Mouse (Mus musculus): Measurements from ENCODE around the gene Cd3e. TPM values are rescaled to one million over a fixed set of nuclear protein-coding genes. Genes with fewer than 3 reads are reported as not detected.

Gene Cd3e
- total and polyA plus RNA-seq, 2 experiments, result 0.09 to 0.82 TPM

- H3K79me2 ChIP-seq (ENCODE audit: control insufficient read depth, insufficient read depth, low read length), result no peaks in the 10 kb centered on the region
- H3K27ac ChIP-seq (replicated peaks; ENCODE audit: insufficient read depth, low read depth, low read length), result no peak overlapping the region
- DNase-seq (ENCODE audit: extremely low read depth, low read depth, low spot score), result peak; percentile 40
- H3K4me3 ChIP-seq (ENCODE audit: insufficient read depth, low read depth, low read length), result no peak overlapping the region
- H3K9ac ChIP-seq (ENCODE audit: low read depth, low read length), result no peak overlapping the region
- H3K27me3 ChIP-seq (ENCODE audit: control insufficient read depth, insufficient read depth, low read length), result no peaks in the 10 kb centered on the region
- 33% methylated on average over 4 of the region's 4 CpGs for WGBS
- H3K4me1 ChIP-seq (ENCODE audit: control insufficient read depth, insufficient read depth, low read length), result peaks cover 2% of the 10 kb centered on the region; the same call in 1 of the 2 replicates
- peaks cover 40% of the 10 kb centered on the region for H3K36me3 ChIP-seq (ENCODE audit: control insufficient read depth, insufficient read depth, low read length)
- no peak for TF ChIP-seq POLR2A (IDR thresholded peaks at IDR 0.05; ENCODE audit: extremely low read depth, insufficient read depth, low read length)
- peak; percentile 46 for TF ChIP-seq CTCF (IDR thresholded peaks at IDR 0.05; ENCODE audit: low read depth, low read length)
These were observed 39.1 kb upstream of the Cd3e start for GRCm38 (mm10) chr9:45048511-45048910.

GRCm38 (mm10) chr9:45046973-45047372, 37.5 kb upstream of the Cd3e start:
- no peak for DNase-seq (ENCODE audit: extremely low read depth, low read depth, low spot score)
- no peaks in the 10 kb centered on the region; the same call in 1 of the 2 replicates for H3K79me2 ChIP-seq (ENCODE audit: control insufficient read depth, insufficient read depth, low read length)
- no peak for TF ChIP-seq POLR2A (IDR thresholded peaks at IDR 0.05; ENCODE audit: extremely low read depth, insufficient read depth, low read length)
- no peaks in the 10 kb centered on the region for H3K27me3 ChIP-seq (ENCODE audit: control insufficient read depth, insufficient read depth, low read length)
- peaks cover 5% of the 10 kb centered on the region; the same call in 1 of the 2 replicates for H3K4me1 ChIP-seq (ENCODE audit: control insufficient read depth, insufficient read depth, low read length)
- H3K27ac ChIP-seq (replicated peaks; ENCODE audit: insufficient read depth, low read depth, low read length), result no peak overlapping the region
- no peak overlapping the region for H3K4me3 ChIP-seq (ENCODE audit: insufficient read depth, low read depth, low read length)
- H3K9ac ChIP-seq (ENCODE audit: low read depth, low read length), result no peak overlapping the region
- peaks cover 35% of the 10 kb centered on the region for H3K36me3 ChIP-seq (ENCODE audit: control insufficient read depth, insufficient read depth, low read length)
- WGBS, result 92% methylated on average over 16 of the region's 16 CpGs

- Histone ChIP-seq H3K4me1 (ENCODE audit: control insufficient read depth, insufficient read depth, low read length) (peaks cover 6% of the 10 kb centered on the region; the same call in 1 of the 2 replicates), H3K36me3 (ENCODE audit: control insufficient read depth, insufficient read depth, low read length) (peaks cover 18% of the 10 kb centered on the region; the same call in 1 of the 2 replicates), H3K27ac (replicated peaks; ENCODE audit: insufficient read depth, low read depth, low read length) (peak overlapping the region; percentile 90), H3K4me3 (ENCODE audit: insufficient read depth, low read depth, low read length) (peak overlapping the region; percentile 88), H3K9ac (ENCODE audit: low read depth, low read length) (peak overlapping the region; percentile 88), H3K27me3 (ENCODE audit: control insufficient read depth, insufficient read depth, low read length) (no peaks in the 10 kb centered on the region), H3K79me2 (ENCODE audit: control insufficient read depth, insufficient read depth, low read length) (no peaks in the 10 kb centered on the region; the same call in 1 of the 2 replicates)
- peak; percentile 79 for DNase-seq (ENCODE audit: extremely low read depth, low read depth, low spot score)
- TF ChIP-seq CTCF (IDR thresholded peaks at IDR 0.05; ENCODE audit: low read depth, low read length) (no peak), POLR2A (IDR thresholded peaks at IDR 0.05; ENCODE audit: extremely low read depth, insufficient read depth, low read length) (0 out of 2 replicates have a peak, but pooled peaks have one; percentile 36)
- under 1% methylated on average over 10 of the region's 10 CpGs for WGBS
These were observed 33.5 kb upstream of the Cd3e start for GRCm38 (mm10) chr9:45042947-45043346.

- Histone ChIP-seq H3K27me3 (ENCODE audit: control insufficient read depth, insufficient read depth, low read length) (no peaks in the 10 kb centered on the region), H3K4me1 (ENCODE audit: control insufficient read depth, insufficient read depth, low read length) (peaks cover 6% of the 10 kb centered on the region; the same call in 1 of the 2 replicates), H3K79me2 (ENCODE audit: control insufficient read depth, insufficient read depth, low read length) (no peaks in the 10 kb centered on the region; the same call in 1 of the 2 replicates), H3K36me3 (ENCODE audit: control insufficient read depth, insufficient read depth, low read length) (peaks cover 13% of the 10 kb centered on the region; the same call in 1 of the 2 replicates), H3K9ac (ENCODE audit: low read depth, low read length) (peak overlapping the region; percentile 88), H3K27ac (replicated peaks; ENCODE audit: insufficient read depth, low read depth, low read length) (peak overlapping the region; percentile 100), H3K4me3 (ENCODE audit: insufficient read depth, low read depth, low read length) (peak overlapping the region; percentile 88)
- peak; percentile 73 for TF ChIP-seq POLR2A (IDR thresholded peaks at IDR 0.05; ENCODE audit: extremely low read depth, insufficient read depth, low read length)
- no peak for TF ChIP-seq CTCF (IDR thresholded peaks at IDR 0.05; ENCODE audit: low read depth, low read length)
- WGBS, result under 1% methylated on average over 20 of the region's 20 CpGs
- DNase-seq (ENCODE audit: extremely low read depth, low read depth, low spot score), result peak; percentile 98
These were observed 32.8 kb upstream of the Cd3e start for GRCm38 (mm10) chr9:45042056-45042720.

- peak; percentile 90 for DNase-seq (ENCODE audit: extremely low read depth, low read depth, low spot score)
- H3K4me1 ChIP-seq (ENCODE audit: control insufficient read depth, insufficient read depth, low read length), result peaks cover 6% of the 10 kb centered on the region; the same call in 1 of the 2 replicates
- TF ChIP-seq CTCF (IDR thresholded peaks at IDR 0.05; ENCODE audit: low read depth, low read length), result no peak
- no peak for TF ChIP-seq POLR2A (IDR thresholded peaks at IDR 0.05; ENCODE audit: extremely low read depth, insufficient read depth, low read length)
- peak overlapping the region; percentile 58 for H3K4me3 ChIP-seq (ENCODE audit: insufficient read depth, low read depth, low read length)
- H3K27me3 ChIP-seq (ENCODE audit: control insufficient read depth, insufficient read depth, low read length), result no peaks in the 10 kb centered on the region
- H3K36me3 ChIP-seq (ENCODE audit: control insufficient read depth, insufficient read depth, low read length), result peaks cover 10% of the 10 kb centered on the region; the same call in 1 of the 2 replicates
- H3K79me2 ChIP-seq (ENCODE audit: control insufficient read depth, insufficient read depth, low read length), result no peaks in the 10 kb centered on the region; the same call in 1 of the 2 replicates
- H3K9ac ChIP-seq (ENCODE audit: low read depth, low read length), result peak overlapping the region; percentile 59
- 5% methylated on average over 17 of the region's 17 CpGs for WGBS
- H3K27ac ChIP-seq (replicated peaks; ENCODE audit: insufficient read depth, low read depth, low read length), result peak overlapping the region; percentile 100
These were observed 31.9 kb upstream of the Cd3e start for GRCm38 (mm10) chr9:45041131-45041838.

Data from liver, adult 2 months (tissue).